Mouse (Mus musculus) forebrain, embryonic 10.5 days (tissue): Measurements from ENCODE around the gene Stxbp3. TPM values are rescaled to one million over a fixed set of nuclear protein-coding genes. Genes with fewer than 3 reads are reported as not detected.

ENCODE experiments used
- DNase-seq: peaks from one replicate; pipeline ENCODE4 v3.0.0-alpha.2; 2017; ENCODE audit warnings: low spot score; ENCODE audit errors: extremely low spot score
- H3K27ac ChIP-seq: fragments of 300-500 bp; sonication (generic); 2 replicates; pipeline ENCODE4 v1.5.1; 2016; ENCODE audit warnings: mild to moderate bottlenecking
- H3K27me3 ChIP-seq: fragments of 300-500 bp; sonication (generic); 2 replicates; pipeline ENCODE4 v1.6.1; 2016; ENCODE audit warnings: mild to moderate bottlenecking; ENCODE audit not compliant: poor library complexity, severe bottlenecking
- H3K36me3 ChIP-seq: fragments of 300-500 bp; sonication (generic); replicated peaks from 2 replicates; pipeline ENCODE4 v1.6.1; 2016; ENCODE audit warnings: mild to moderate bottlenecking, moderate library complexity
- H3K4me1 ChIP-seq: fragments of 300-500 bp; sonication (generic); 2 replicates; pipeline ENCODE4 v1.6.1; 2016
- H3K4me3 ChIP-seq: fragments of 300-500 bp; sonication (generic); 2 replicates; pipeline ENCODE4 v1.5.1; 2016; ENCODE audit warnings: mild to moderate bottlenecking, moderate library complexity
- H3K9me3 ChIP-seq: fragments of 300-500 bp; sonication (generic); 2 replicates; pipeline ENCODE4 v1.6.1; 2016; ENCODE audit warnings: mild to moderate bottlenecking, moderate library complexity
- WGBS: fragments of 180-500 bp; shearing (Covaris S2); methylation state at CpG from one replicate; pipeline ENCODE4 v1.1.7; 2016; 5-methylcytosine and 5-hydroxymethylcytosine counted together
- polyA plus RNA-seq: library from polyadenylated mRNA; unstranded; fragments of >200 nt; fragmentation: Nextera tagmentation; extraction: Ambion mirVana; gene quantifications from 2 replicates; pipeline ENCODE4 v1.2.1, GENCODE M21; 2016

Gene Stxbp3
- polyA plus RNA-seq, 1 experiment from 2014 or later, result 23.9 TPM

GRCm38 (mm10) chr3:108789299-108789698 is 51.0 kb downstream of the Stxbp3 start:
- Histone ChIP-seq H3K4me3 (no peak overlapping the region), H3K36me3 (peaks cover 12% of the 10 kb centered on the region), H3K4me1 (peaks cover 12% of the 10 kb centered on the region), H3K27me3 (no peaks in the 10 kb centered on the region), H3K9me3 (peaks cover 14% of the 10 kb centered on the region), H3K27ac (no peak overlapping the region)
- WGBS, result 77% methylated on average over 5 of the region's 5 CpGs
- DNase-seq, result no peak

- no peak overlapping the region for H3K27ac ChIP-seq
- WGBS, result 91% methylated on average over 4 of the region's 4 CpGs
- no peaks in the 10 kb centered on the region for H3K27me3 ChIP-seq
- peaks cover 12% of the 10 kb centered on the region for H3K4me1 ChIP-seq
- no peak overlapping the region for H3K4me3 ChIP-seq
- no peak for DNase-seq
- peaks cover 14% of the 10 kb centered on the region for H3K9me3 ChIP-seq
- H3K36me3 ChIP-seq, result peaks cover 8% of the 10 kb centered on the region; the same call in 1 of the 2 replicates
These were observed 51.9 kb downstream of the Stxbp3 start for GRCm38 (mm10) chr3:108788455-108788794.

GRCm38 (mm10) chr3:108787754-108788454 is 52.4 kb downstream of the Stxbp3 start:
- H3K27ac ChIP-seq, result no peak overlapping the region

DNA sequence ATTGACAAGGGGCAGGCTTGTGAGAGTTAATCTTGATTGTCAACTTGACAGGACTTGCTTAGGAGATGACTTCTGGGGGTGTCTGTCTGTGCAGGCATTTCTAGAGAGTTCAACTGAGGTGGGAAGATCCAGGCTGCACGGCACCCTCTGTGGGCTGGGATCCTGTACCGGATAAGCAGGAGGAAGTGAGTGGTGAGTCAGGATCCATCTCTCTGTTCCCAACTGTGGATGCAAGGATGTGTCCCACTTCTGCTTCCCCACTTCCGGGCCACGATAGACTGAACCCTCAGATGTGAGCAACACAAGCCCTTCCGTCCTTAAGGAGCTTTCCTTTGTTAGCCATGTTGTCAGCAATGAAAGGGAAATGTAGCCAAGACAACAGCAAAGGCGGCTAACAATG is 53.8 kb downstream of the Stxbp3 start:
- Histone ChIP-seq H3K4me1 (peaks cover 9% of the 10 kb centered on the region), H3K27me3 (no peaks in the 10 kb centered on the region), H3K36me3 (no peaks in the 10 kb centered on the region), H3K4me3 (no peak overlapping the region), H3K27ac (no peak overlapping the region), H3K9me3 (peaks cover 14% of the 10 kb centered on the region)
- WGBS, result 86% methylated on average over 6 of the region's 6 CpGs
- DNase-seq, result no peak

More at GRCm38 (mm10) chr3:108787754-108788454, 52.4 kb downstream of the Stxbp3 start:
- Histone ChIP-seq H3K9me3 (peaks cover 14% of the 10 kb centered on the region), H3K4me1 (peaks cover 12% of the 10 kb centered on the region), H3K27me3 (no peaks in the 10 kb centered on the region), H3K36me3 (peaks cover 8% of the 10 kb centered on the region; the same call in 1 of the 2 replicates), H3K4me3 (no peak overlapping the region)
- WGBS, result 68% methylated on average over 12 of the region's 12 CpGs
- no peak for DNase-seq

- Histone ChIP-seq H3K9me3 (peaks cover 14% of the 10 kb centered on the region), H3K27ac (no peak overlapping the region), H3K4me1 (peaks cover 13% of the 10 kb centered on the region), H3K4me3 (no peak overlapping the region), H3K36me3 (no peaks in the 10 kb centered on the region), H3K27me3 (no peaks in the 10 kb centered on the region)
- no peak for DNase-seq
- 85% methylated on average over 6 of the region's 6 CpGs for WGBS
These were observed 57.9 kb downstream of the Stxbp3 start for GRCm38 (mm10) chr3:108782364-108782895.

DNA sequence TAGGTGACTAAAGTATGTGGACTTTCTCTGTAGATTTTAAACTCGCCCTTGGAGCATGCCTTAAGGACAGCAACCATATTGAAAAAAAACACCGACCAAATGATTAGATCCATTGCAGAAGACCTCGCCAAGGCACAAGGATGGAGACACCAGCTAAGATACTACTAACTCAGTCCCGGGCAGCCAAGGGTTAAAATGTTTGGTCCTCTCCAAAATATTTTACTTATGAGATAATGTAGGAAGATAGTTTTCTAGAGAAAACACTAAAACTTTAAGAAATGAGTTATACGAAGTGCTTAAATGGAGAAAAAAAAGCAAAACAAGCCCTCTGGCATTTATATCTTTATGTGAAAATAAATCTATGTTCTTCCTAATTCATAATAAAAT is 58.4 kb downstream of the Stxbp3 start:
- no peaks in the 10 kb centered on the region for H3K27me3 ChIP-seq
- WGBS, result 86% methylated on average over 5 of the region's 5 CpGs
- no peak for DNase-seq
- H3K4me3 ChIP-seq, result no peak overlapping the region
- H3K27ac ChIP-seq, result no peak overlapping the region
- H3K4me1 ChIP-seq, result peaks cover 13% of the 10 kb centered on the region
- no peaks in the 10 kb centered on the region for H3K36me3 ChIP-seq
- peaks cover 14% of the 10 kb centered on the region for H3K9me3 ChIP-seq

- DNase-seq, result no peak
- H3K36me3 ChIP-seq, result no peaks in the 10 kb centered on the region
- no peaks in the 10 kb centered on the region for H3K27me3 ChIP-seq
- H3K9me3 ChIP-seq, result peaks cover 14% of the 10 kb centered on the region
- peak overlapping the region; percentile 51 for H3K27ac ChIP-seq
- H3K4me3 ChIP-seq, result no peak overlapping the region
- 71% methylated on average over 10 of the region's 10 CpGs for WGBS
- peaks cover 13% of the 10 kb centered on the region for H3K4me1 ChIP-seq
These were observed 59.0 kb downstream of the Stxbp3 start for GRCm38 (mm10) chr3:108781238-108781883.

GRCm38 (mm10) chr3:108778761-108779540 is 61.4 kb downstream of the Stxbp3 start:
- DNase-seq, result no peak
- Histone ChIP-seq H3K27ac (no peak overlapping the region), H3K27me3 (no peaks in the 10 kb centered on the region), H3K4me1 (peaks cover 13% of the 10 kb centered on the region), H3K9me3 (no peaks in the 10 kb centered on the region), H3K4me3 (no peak overlapping the region), H3K36me3 (no peaks in the 10 kb centered on the region)
- 79% methylated on average over 4 of the region's 4 CpGs for WGBS

GRCm38 (mm10) chr3:108772811-108773210 is 67.5 kb downstream of the Stxbp3 start:
- no peak overlapping the region for H3K4me3 ChIP-seq
- 90% methylated on average over 3 of the region's 3 CpGs for WGBS

GRCm38 (mm10) chr3:108772211-108772610 is 68.1 kb downstream of the Stxbp3 start:
- no peak for DNase-seq
- no peaks in the 10 kb centered on the region for H3K9me3 ChIP-seq
- H3K36me3 ChIP-seq, result no peaks in the 10 kb centered on the region
- no peak overlapping the region for H3K4me3 ChIP-seq
- 0 out of 2 replicates have a peak, but pooled peaks cover 3% of the 10 kb centered on the region for H3K4me1 ChIP-seq
- no peaks in the 10 kb centered on the region for H3K27me3 ChIP-seq
- no peak overlapping the region for H3K27ac ChIP-seq
- WGBS, result 89% methylated on average over 13 of the region's 13 CpGs

More at GRCm38 (mm10) chr3:108772811-108773210, 67.5 kb downstream of the Stxbp3 start:
- no peak for DNase-seq
- Histone ChIP-seq H3K27ac (no peak overlapping the region), H3K27me3 (no peaks in the 10 kb centered on the region), H3K36me3 (no peaks in the 10 kb centered on the region), H3K9me3 (no peaks in the 10 kb centered on the region), H3K4me1 (0 out of 2 replicates have a peak, but pooled peaks cover 3% of the 10 kb centered on the region)

DNA sequence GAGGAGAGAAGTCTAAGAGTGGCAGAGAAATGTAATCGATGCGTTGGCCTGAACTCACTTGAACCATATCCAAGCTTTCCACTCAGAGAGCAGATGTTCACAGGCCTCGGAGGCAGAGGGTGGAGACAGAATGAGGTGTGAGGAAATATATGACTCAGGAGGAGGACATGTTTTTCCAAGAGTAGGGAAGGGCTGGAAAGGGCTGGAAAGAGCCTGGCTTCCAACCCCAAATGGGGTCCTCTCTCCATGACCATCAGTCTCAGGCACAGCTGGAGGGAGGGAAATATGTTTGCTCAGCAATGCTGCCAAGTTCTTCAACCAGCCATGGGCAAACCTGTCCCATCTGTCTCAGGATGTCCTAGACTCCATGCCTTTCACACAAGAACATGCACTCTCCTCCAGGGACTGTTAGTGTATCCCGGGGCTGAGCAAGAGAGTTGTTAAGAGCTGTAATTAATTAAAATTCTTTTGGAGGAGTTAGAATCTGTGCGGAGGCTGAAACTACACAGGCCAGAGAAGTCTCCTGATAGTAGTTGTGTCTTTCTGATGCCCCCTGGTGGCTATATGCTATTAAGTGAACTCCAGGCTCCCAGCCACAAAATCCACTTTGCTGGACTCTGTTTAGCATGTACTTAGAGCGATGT is 69.5 kb downstream of the Stxbp3 start:
- H3K27ac ChIP-seq, result no peak overlapping the region
- DNase-seq, result peak; percentile 51
- no peaks in the 10 kb centered on the region for H3K36me3 ChIP-seq
- H3K27me3 ChIP-seq, result no peaks in the 10 kb centered on the region
- 58% methylated on average over 6 of the region's 6 CpGs for WGBS
- no peak overlapping the region for H3K4me3 ChIP-seq
- H3K4me1 ChIP-seq, result 0 out of 2 replicates have a peak, but pooled peaks cover 3% of the 10 kb centered on the region
- no peaks in the 10 kb centered on the region for H3K9me3 ChIP-seq

GRCm38 (mm10) chr3:108769547-108769946 is 70.8 kb downstream of the Stxbp3 start:
- no peaks in the 10 kb centered on the region for H3K36me3 ChIP-seq
- DNase-seq, result no peak
- H3K4me1 ChIP-seq, result peaks cover 7% of the 10 kb centered on the region
- no peaks in the 10 kb centered on the region for H3K9me3 ChIP-seq
- no peak overlapping the region for H3K27ac ChIP-seq
- H3K27me3 ChIP-seq, result no peaks in the 10 kb centered on the region
- H3K4me3 ChIP-seq, result no peak overlapping the region
- 90% methylated on average over 6 of the region's 6 CpGs for WGBS
